Mouse (Mus musculus) T-helper 17 cell (primary cell): ENCODE measurements around the gene 4930524J08Rik.

Experiments
- in situ Hi-C, 2 experiments: fragments of 300-600 bp; cut with MboI, MseI; formaldehyde crosslinking; loops; 1 replicate in 1 of 2; 2 replicates in 1 of 2; pipeline ENCODE4 v1.15.1; 2025; ENCODE audit warnings: high pct_unique_total_duplicates in 2 of 2

4930524J08Rik gene

DNA sequence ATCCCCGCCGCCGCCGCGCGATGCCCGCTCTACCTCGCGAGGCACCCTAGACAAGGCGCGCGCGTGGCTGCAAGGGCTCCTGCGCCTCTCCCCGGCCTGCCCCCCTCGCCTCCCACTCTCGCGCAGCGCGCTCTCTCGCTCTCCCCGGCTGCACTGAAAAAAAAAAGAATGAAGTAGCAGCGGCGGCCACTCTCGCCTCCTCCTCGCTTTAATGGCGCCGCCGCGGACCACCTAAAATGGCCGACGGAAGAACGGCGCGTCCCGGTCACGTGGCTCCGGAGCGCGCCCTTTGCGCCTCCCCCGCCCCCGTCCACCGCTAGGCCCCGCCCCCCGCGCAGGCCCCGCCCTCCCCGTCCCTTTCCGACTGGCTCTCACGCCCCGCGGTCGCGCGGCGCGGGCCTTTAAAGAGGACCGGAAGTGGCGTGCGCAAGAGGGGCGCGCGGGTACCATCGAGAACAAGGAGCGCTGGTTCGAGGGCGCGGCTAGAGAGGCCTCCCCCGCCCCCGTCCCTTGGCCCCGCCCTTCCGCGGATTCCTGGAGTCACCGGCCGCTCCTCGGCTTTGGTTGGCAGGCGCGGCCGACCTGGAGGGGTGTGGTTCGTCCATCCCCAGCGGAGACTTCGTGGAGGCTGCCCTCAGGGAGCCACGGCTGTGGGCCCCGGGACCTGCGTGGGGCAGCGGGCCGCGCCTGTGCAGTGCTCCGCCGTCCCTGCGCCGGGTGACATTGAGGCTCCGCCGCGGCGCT lies at the start of gene 4930524J08Rik, which contains the start of gene Hnrnpd:
4930524J08Rik (plus strand) TSS at position 363 of the 744 bp plus-strand sequence.
Hnrnpd (minus strand) TSS at position 240 of the 744 bp plus-strand sequence.
- in situ Hi-C loops: loop anchor here in 1 of 2 experiments (10.0 kb wide), 1 partner anchor 446 kb away; no protein-coding TSS in a partner anchor

DNA sequence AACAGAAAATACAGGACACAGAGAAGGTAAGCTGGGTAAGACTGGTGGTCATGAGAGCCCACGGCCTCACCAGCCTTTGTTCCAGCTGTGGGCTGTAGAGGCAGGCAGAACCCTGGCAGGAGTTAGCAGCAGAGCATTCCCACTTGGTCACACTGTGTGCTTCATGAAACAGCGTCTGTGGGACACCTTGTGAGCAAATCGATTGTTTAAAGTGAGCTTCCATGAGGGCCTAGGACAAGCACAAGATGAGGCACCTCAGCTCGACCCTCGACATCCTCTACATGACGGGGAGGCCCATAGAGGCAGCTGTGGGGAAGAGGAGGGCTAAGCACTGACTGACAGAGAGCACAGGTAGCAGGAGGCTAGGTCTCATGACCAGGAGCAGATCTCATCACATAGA lies 47.0 kb upstream of the 4930524J08Rik start:
- in situ Hi-C loops: no loop called here

DNA sequence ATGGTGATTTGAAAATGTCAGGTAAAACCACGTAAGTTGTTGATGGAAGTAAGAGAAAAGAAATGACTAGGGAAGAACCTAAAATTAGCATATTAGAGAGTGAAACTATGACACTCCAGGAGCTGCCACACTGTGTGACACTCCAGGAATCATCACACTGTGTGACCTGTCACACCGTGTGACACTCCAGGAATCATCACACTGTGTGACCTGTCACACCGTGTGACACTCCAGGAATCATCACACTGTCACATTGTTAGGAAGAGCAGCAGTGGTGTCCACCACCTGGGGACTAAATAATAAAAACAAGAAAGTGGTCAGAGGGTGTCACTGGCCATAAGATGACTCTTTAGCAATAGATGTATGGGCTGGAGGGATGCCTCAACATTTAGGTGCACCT lies 39.4 kb upstream of the 4930524J08Rik start:
- in situ Hi-C loops: no loop called here

DNA sequence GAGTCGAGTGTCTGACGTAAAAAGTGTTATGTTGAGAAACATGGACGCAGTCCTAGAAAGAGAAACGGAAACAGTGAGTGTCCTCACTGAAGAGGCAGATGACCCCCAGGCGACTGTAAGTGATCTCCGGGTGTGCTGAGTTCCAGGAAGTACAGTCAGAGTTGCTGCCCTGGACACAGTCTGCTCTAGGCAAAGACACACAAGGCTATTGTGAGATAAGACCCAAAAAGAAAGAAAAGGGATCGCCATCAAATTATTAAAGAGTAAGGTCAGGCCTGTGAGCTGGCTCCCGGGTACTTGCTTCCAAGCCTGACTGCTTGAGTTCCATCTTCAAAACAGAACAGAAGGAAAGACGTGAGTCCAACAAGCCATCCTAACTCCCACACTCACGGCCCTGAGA lies 37.6 kb upstream of the 4930524J08Rik start:
- in situ Hi-C loops: loop anchor here in 1 of 2 experiments (10.0 kb wide), 1 partner anchor 1844 kb away; no protein-coding TSS in a partner anchor

- in situ Hi-C loops: loop anchor here in 1 of 2 experiments (10.0 kb wide), 1 partner anchor 1843 kb away; no protein-coding TSS in a partner anchor
Measured at GRCm38 (mm10) chr5:99941776-99942502, 36.9 kb upstream of the 4930524J08Rik start.

DNA sequence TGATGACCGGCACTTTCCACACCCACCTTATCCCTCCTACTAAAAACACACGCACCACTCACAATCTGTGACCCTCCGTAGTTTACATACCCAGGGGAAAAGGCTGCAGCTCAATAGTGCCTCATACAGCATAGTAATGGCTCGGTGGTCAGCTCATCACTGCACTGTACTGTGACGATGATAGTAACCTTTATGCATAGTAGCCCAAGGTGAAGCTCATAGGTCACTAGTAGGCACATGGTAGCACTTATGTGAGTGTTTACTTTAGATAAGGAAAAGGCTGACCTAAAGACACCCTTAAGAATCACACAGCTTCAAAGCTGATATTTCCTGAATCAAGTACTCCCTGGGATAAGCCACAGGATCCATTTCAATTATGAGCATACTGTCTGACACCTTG lies 26.3 kb upstream of the 4930524J08Rik start:
- in situ Hi-C loops: loop anchor here in 1 of 2 experiments (25.0 kb wide), 1 partner anchor 860 kb away; the partner anchor contains the start of gene Abraxas1

DNA sequence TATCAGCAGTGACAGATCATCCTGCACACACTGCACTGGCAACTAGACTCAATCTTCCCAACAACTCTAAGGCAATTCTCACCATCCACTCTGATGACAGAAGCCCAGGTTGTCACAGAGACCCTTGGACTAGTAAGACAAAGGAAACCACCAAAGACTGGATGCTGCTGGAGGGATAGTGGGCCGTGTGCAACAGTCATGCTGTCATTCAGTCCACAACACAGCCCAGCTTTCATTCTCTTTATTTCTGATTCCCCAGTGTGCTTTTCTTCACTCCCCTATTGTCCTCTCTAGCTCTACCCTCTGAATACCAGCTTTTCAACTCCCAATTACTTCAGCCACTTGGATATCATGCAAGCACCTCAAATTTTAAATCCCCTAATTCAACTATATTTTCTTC lies 25.0 kb upstream of the 4930524J08Rik start:
- in situ Hi-C loops: loop anchor here in 1 of 2 experiments (25.0 kb wide), 1 partner anchor 858 kb away; the partner anchor contains the start of gene Abraxas1

DNA sequence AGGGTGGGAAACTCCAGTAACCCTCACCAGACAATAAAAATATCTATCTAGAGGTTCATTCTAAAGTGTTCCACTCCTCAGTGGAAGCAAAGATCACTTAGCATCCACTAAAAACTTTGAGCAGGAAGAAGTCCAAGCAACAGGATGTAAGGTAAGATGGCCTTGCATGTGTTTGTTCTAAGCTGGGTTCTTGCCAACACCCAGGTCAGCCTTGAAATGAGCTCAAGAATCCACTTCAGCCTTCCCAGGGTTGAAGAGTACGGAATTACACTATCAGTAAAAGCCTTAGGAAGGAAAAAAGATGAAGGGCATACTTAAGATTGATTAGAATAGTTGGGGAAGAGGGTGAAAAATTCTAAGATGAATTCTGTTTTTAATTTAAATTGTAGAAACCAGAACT lies 20.2 kb upstream of the 4930524J08Rik start:
- in situ Hi-C loops: loop anchor here in 1 of 2 experiments (25.0 kb wide), 1 partner anchor 854 kb away; the partner anchor contains the start of gene Abraxas1

- in situ Hi-C loops: loop anchor here in 1 of 2 experiments (25.0 kb wide), 1 partner anchor 853 kb away; the partner anchor contains the start of gene Abraxas1
Measured at GRCm38 (mm10) chr5:99959236-99959936, 19.5 kb upstream of the 4930524J08Rik start.

DNA sequence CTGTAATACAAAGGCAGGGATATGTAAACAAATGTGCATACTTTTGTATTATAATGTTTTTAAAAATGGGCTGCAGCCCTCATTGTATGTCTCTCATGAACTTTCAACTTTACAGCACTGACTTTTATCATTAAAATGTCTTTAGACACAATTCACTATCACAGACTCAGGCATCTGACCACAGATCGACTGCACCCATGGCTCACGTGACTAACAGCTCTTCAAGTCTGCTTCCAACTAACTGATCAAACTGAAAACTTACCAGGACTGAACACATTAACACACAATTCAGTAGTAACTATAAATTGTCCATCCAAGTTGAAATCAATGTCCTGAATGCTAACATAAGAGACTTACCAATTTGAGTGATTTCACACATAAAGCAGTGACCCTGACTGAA lies 18.9 kb upstream of the 4930524J08Rik start:
- in situ Hi-C loops: loop anchor here in 1 of 2 experiments (25.0 kb wide), 1 partner anchor 852 kb away; the partner anchor contains the start of gene Abraxas1

DNA sequence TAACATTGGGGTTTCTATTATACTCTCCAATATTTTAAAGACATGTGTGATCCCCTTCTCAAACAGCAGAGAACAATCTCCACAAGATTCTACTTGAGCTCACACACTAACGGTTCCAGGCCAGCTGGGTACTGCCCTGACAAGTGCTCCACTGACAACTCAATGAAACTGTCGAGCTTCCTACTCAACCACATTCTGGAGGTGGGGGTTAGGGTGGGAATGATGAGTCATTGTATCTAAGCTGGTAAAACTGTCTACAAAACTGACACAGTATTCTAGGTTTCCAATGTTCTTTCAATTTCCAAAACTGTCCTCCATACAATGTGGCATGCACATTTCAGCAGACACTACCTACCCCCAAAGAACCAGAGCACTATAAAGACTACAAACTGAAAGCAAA lies 4.9 kb upstream of the 4930524J08Rik start:
- in situ Hi-C loops: loop anchor here in 1 of 2 experiments (10.0 to 25.0 kb wide), 2 partner anchors 451 to 838 kb away; partner anchors contain the start of gene Abraxas1

DNA sequence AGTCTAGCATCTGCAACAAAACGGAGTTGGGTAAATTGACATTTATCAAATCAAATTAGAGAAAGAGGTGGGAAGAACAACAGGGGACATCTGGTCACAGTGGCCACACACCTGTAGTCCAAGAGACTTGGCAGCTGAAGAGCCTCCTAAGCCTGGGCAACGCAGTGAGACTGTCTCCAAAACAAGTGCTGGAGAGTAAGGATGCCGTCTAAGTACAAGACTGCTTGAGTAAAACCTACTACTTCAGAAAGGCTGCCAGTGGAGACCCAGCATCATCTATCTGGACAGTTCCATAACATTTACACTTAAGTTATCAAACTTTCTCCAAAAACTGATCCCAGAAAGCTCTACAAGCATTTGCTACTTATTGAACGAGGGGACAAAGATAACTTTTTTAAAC lies 3.8 kb upstream of the 4930524J08Rik start:
- in situ Hi-C loops: loop anchor here in 1 of 2 experiments (10.0 kb wide), 1 partner anchor 450 kb away; no protein-coding TSS in a partner anchor

DNA sequence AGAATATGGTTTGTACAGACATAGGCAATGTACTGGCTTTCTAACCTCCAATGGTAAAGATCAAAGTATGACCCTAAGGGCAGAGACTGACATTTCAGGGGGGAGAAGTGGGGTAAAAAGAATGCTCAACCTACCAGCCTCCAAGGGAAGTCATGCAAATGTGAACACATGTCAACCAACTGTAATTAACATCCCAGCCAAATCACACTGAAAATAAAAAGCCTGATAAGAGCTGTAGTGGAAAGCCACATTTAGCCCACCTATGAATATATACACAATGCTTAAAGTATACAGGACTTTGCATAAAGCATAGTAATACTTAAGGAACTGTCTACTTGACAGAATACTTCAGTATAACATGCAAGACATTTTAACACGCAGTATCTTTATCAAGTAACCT lies 3.1 kb upstream of the 4930524J08Rik start:
- in situ Hi-C loops: loop anchor here in 1 of 2 experiments (10.0 kb wide), 1 partner anchor 449 kb away; no protein-coding TSS in a partner anchor

- in situ Hi-C loops: loop anchor here in 1 of 2 experiments (10.0 kb wide), 1 partner anchor 448 kb away; no protein-coding TSS in a partner anchor
Measured at GRCm38 (mm10) chr5:99976334-99976955, 2.4 kb upstream of the 4930524J08Rik start.

GRCm38 (mm10) chr5:99977516-99978301 lies 1.2 kb upstream of the 4930524J08Rik start:
- in situ Hi-C loops: loop anchor here in 1 of 2 experiments (10.0 kb wide), 1 partner anchor 447 kb away; no protein-coding TSS in a partner anchor

- in situ Hi-C loops: loop anchor here (5.0 kb wide), 2 partner anchors 34 to 54 kb away; partner anchors contain the start of genes Enoph1 (in 1 of the 2) and Hnrnpdl (in 1 of the 2)
Measured at GRCm38 (mm10) chr5:99983452-99984061, 4.7 kb downstream of the 4930524J08Rik start.

DNA sequence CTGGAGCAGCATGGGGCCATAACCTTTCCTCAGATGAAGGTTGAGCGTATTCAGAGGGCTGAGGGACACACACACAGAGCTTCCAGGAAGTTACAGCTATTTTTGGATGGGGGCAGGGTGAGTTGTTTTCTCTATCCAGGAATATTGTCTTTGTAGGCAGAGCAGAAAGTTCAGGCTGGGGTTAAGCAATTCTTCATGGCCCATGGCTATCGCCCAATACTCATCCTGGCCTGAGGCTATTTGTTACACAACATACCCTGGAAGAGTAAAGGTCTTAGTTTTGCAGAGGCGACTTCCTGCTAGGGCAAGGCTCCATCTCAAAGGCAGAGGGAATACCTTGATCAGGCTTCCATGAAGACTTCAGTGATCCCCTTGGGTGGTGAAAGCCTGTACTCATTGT lies 15.3 kb downstream of the 4930524J08Rik start:
- in situ Hi-C loops: loop anchor here in 1 of 2 experiments (10.0 kb wide), 1 partner anchor 1669 kb away; the partner anchor contains the start of gene Cfap299

DNA sequence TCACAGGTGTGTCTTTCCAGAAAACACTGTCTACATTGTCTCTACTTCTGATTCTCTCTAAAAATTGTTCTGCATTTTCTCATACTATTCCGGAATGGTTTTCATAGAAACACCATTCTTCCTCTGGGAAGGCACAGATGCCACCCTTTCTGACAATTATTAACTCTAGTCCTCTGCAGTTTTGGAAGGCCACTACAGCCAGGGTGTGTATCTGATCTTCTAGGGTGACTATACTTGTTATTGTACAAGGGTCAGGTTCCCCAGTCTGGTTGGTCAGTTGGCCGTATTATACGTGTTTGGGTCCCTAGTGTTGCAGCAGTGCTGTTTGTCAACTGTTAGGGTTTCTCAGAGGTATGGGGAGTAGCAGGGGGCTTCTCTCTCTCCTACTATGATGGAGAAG lies 15.8 kb downstream of the 4930524J08Rik start:
- in situ Hi-C loops: loop anchor here in 1 of 2 experiments (10.0 kb wide), 1 partner anchor 1670 kb away; the partner anchor contains the start of gene Cfap299

DNA sequence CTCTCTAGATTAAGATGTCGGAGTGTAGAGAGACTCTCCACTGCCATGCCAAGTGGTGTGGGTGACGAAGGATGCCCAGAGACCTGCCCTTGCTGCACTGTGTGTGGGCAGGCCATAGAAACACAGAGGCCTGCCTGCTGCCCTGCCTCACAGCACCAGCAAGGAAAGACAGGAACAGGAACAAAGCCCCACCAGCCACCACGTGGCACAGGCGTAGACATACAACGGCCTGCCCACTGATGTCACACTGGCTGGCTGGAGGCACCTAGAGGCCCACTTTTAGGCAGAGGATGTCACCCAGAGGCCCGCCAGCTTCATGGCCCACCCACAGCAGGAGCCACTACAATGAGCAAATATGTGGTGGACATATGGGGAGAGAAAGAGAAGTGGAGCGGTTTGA lies 21.2 kb downstream of the 4930524J08Rik start:
- in situ Hi-C loops: no loop called here
